Mouse (Mus musculus) brown adipose tissue, adult 24 weeks (tissue): Measurements from ENCODE around the gene Hmox1. TPM values are rescaled to one million over a fixed set of nuclear protein-coding genes. Genes with fewer than 3 reads are reported as not detected.

Source experiments
- H3K27ac ChIP-seq: fragments of 200-500 bp; replicated peaks from 2 replicates; pipeline ENCODE4 v1.5.1; 2012; ENCODE audit warnings: low read depth, mild to moderate bottlenecking, low read length
- H3K4me1 ChIP-seq: fragments of 200-500 bp; 2 replicates; pipeline ENCODE4 v1.6.1; 2012; ENCODE audit warnings: low read length, mixed read lengths; ENCODE audit not compliant: control insufficient read depth, insufficient read depth, insufficient read length
- H3K4me3 ChIP-seq: fragments of 200-500 bp; 2 replicates; pipeline ENCODE4 v1.5.1; 2012; ENCODE audit warnings: low read depth, mild to moderate bottlenecking, low read length, moderate library complexity; ENCODE audit not compliant: insufficient read depth
- polyA plus RNA-seq: library from polyadenylated mRNA; stranded (reverse); fragments of >200 nt; gene quantifications from 2 replicates; pipeline ENCODE4 v1.2.4, GENCODE M21; 2012; ENCODE audit not compliant: missing spikeins, insufficient read depth, insufficient read length

Gene Hmox1
- polyA plus RNA-seq, 1 experiment: 9.7 TPM

- Histone ChIP-seq H3K4me1 (peaks cover 11% of the 10 kb centered on the region; the same call in 1 of the 2 replicates), H3K4me3 (no peak overlapping the region), H3K27ac (no peak overlapping the region)
Measured at GRCm38 (mm10) chr8:75081364-75082040, 11.9 kb upstream of the Hmox1 start.

- Histone ChIP-seq H3K4me1 (peaks cover 12% of the 10 kb centered on the region; the same call in 1 of the 2 replicates), H3K4me3 (no peak overlapping the region), H3K27ac (no peak overlapping the region)
Measured at GRCm38 (mm10) chr8:75082181-75082805, 11.1 kb upstream of the Hmox1 start.

- Histone ChIP-seq H3K4me3 (peak overlapping the region; percentile 30), H3K4me1 (peaks cover 14% of the 10 kb centered on the region), H3K27ac (no peak overlapping the region)
Measured at GRCm38 (mm10) chr8:75083846-75084245, 9.6 kb upstream of the Hmox1 start.

GRCm38 (mm10) chr8:75084382-75085064 is 8.9 kb upstream of the Hmox1 start:
- peak overlapping the region; percentile 95 for H3K27ac ChIP-seq
- peaks cover 17% of the 10 kb centered on the region for H3K4me1 ChIP-seq
- H3K4me3 ChIP-seq: no peak overlapping the region

- H3K27ac ChIP-seq: peak overlapping the region; percentile 95
- H3K4me3 ChIP-seq: no peak overlapping the region
- H3K4me1 ChIP-seq: peaks cover 17% of the 10 kb centered on the region
Measured at GRCm38 (mm10) chr8:75086002-75086401, 7.4 kb upstream of the Hmox1 start.

GRCm38 (mm10) chr8:75087127-75087526 is 6.3 kb upstream of the Hmox1 start:
- Histone ChIP-seq H3K27ac (peak overlapping the region; percentile 42; the same call in 1 of the 2 replicates), H3K4me1 (peaks cover 17% of the 10 kb centered on the region), H3K4me3 (no peak overlapping the region)

- peaks cover 21% of the 10 kb centered on the region for H3K4me1 ChIP-seq
- H3K4me3 ChIP-seq: peak overlapping the region; percentile 6; the same call in 1 of the 2 replicates
- peak overlapping the region; percentile 87 for H3K27ac ChIP-seq
Measured at GRCm38 (mm10) chr8:75088989-75089881, 4.2 kb upstream of the Hmox1 start.

- no peak overlapping the region for H3K27ac ChIP-seq
- no peak overlapping the region for H3K4me3 ChIP-seq
- peaks cover 15% of the 10 kb centered on the region for H3K4me1 ChIP-seq
Measured at GRCm38 (mm10) chr8:75090781-75091365, 2.5 kb upstream of the Hmox1 start.

GRCm38 (mm10) chr8:75102956-75103355 is 9.5 kb downstream of the Hmox1 start:
- H3K4me1 ChIP-seq: no peaks in the 10 kb centered on the region
- H3K4me3 ChIP-seq: no peak overlapping the region
- no peak overlapping the region for H3K27ac ChIP-seq

GRCm38 (mm10) chr8:75103376-75103878 is 10.0 kb downstream of the Hmox1 start:
- Histone ChIP-seq H3K27ac (no peak overlapping the region), H3K4me3 (no peak overlapping the region), H3K4me1 (no peaks in the 10 kb centered on the region)

GRCm38 (mm10) chr8:75108527-75109235 is 15.3 kb downstream of the Hmox1 start:
- peak overlapping the region; percentile 76 for H3K27ac ChIP-seq
- H3K4me3 ChIP-seq: peak overlapping the region; percentile 77
- H3K4me1 ChIP-seq: no peaks in the 10 kb centered on the region; the same call in 1 of the 2 replicates

- Histone ChIP-seq H3K4me3 (peak within 1 kb of the TSS; percentile 86), H3K4me1 (no peaks in the 10 kb centered on the region; the same call in 1 of the 2 replicates), H3K27ac (peak within 1 kb of the TSS; percentile 76)
Measured at GRCm38 (mm10) chr8:75109236-75109967, 16.0 kb downstream of the Hmox1 start, which contains the start of gene Mcm5. Mcm5 (plus strand) TSS chr8:75109569.

- Histone ChIP-seq H3K4me1 (no peaks in the 10 kb centered on the region; the same call in 1 of the 2 replicates), H3K4me3 (peak overlapping the region; percentile 86), H3K27ac (no peak overlapping the region)
Measured at GRCm38 (mm10) chr8:75110093-75110492, 16.7 kb downstream of the Hmox1 start.
